Mouse (Mus musculus) forebrain, postnatal 0 days (tissue): ENCODE measurements at regions not wholly inside any gene's neighbourhood (a gene's known extent, or its start where the extent isn't known, plus 50 kb on each side); places are given as distances from the start of the nearest gene placed in this dataset.

Experiments
- ATAC-seq: fragments of 200-750 bp; cut with Nextera tagmentation; 2 replicates; pipeline ENCODE4 v1.8.0; 2017; ENCODE audit warnings: mild to moderate bottlenecking, moderate library complexity
- DNase-seq: peaks from one replicate; pipeline ENCODE4 v3.0.0-alpha.2; 2015
- H3K27ac ChIP-seq: fragments of 300-500 bp; sonication (generic); 2 replicates; pipeline ENCODE4 v1.5.1; 2014; ENCODE audit warnings: low read depth, mild to moderate bottlenecking, antibody characterized with exemption, low read length, moderate library complexity, mixed read lengths
- H3K27me3 ChIP-seq: fragments of 300-500 bp; sonication (generic); 2 replicates; pipeline ENCODE4 v1.6.1; 2014; ENCODE audit warnings: mild to moderate bottlenecking, low read length, mixed read lengths; ENCODE audit not compliant: insufficient read depth
- H3K36me3 ChIP-seq: fragments of 300-500 bp; sonication (generic); 2 replicates; pipeline ENCODE4 v1.6.1; 2014; ENCODE audit warnings: mild to moderate bottlenecking, moderate library complexity; ENCODE audit not compliant: insufficient read depth
- H3K4me1 ChIP-seq: fragments of 300-500 bp; sonication (generic); 2 replicates; pipeline ENCODE4 v1.6.1; 2014; ENCODE audit warnings: antibody characterized with exemption; ENCODE audit not compliant: insufficient read depth
- H3K4me2 ChIP-seq: fragments of 300-500 bp; sonication (generic); 2 replicates; pipeline ENCODE4 v1.6.1; 2014; ENCODE audit warnings: low read depth, mild to moderate bottlenecking, moderate library complexity
- H3K4me3 ChIP-seq: fragments of 300-500 bp; sonication (generic); 2 replicates; pipeline ENCODE4 v1.5.1; 2014; ENCODE audit warnings: low read depth, low read length, mixed read lengths
- H3K9ac ChIP-seq: fragments of 300-500 bp; sonication (generic); 2 replicates; pipeline ENCODE4 v1.6.1; 2014; ENCODE audit warnings: mild to moderate bottlenecking
- H3K9me3 ChIP-seq: fragments of 300-500 bp; sonication (generic); 2 replicates; pipeline ENCODE4 v1.6.1; 2016; ENCODE audit warnings: low read length
- CTCF ChIP-seq: sonication (generic); IDR thresholded peaks from 2 replicates; pipeline ENCODE4 v1.5.1; 2016; ENCODE audit warnings: antibody characterized with exemption, control low read depth, low read depth
- WGBS: fragments of 180-500 bp; shearing (Covaris S2); extraction: QIAGEN DNeasy Blood & Tissue Kit; methylation state at CpG from one replicate; pipeline ENCODE4 v1.1.7; 2014; 5-methylcytosine and 5-hydroxymethylcytosine counted together

DNA sequence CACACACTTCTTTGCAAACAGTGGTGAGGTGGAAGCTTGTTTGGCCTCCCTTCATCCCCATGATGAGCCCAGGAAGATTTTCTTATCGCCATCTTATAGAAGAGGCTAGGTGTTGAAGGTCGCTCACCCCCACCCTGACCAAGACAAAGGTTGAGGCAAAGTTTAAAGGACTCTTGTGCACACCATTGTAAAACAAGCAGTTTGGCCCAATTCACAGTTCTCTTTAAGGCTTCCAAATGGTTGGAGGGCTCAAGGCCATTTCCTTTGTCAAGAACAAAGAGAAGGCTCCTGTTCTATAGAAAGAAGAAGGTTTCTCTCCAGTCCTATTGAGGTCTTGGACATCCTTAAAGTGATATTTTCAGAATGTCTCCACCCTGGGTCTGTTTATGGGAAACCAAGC, 67.8 kb upstream of the Dhx15 start:
- Histone ChIP-seq H3K4me3 (no peak overlapping the region), H3K36me3 (no peaks in the 10 kb centered on the region), H3K4me2 (no peak overlapping the region), H3K27me3 (no peaks in the 10 kb centered on the region), H3K9ac (no peak overlapping the region), H3K9me3 (no peaks in the 10 kb centered on the region), H3K27ac (no peak overlapping the region), H3K4me1 (no peaks in the 10 kb centered on the region)
- no peak for ATAC-seq
- no peak for TF ChIP-seq CTCF
- WGBS, result 81% methylated on average over 2 of the region's 2 CpGs
- DNase-seq, result no peak

DNA sequence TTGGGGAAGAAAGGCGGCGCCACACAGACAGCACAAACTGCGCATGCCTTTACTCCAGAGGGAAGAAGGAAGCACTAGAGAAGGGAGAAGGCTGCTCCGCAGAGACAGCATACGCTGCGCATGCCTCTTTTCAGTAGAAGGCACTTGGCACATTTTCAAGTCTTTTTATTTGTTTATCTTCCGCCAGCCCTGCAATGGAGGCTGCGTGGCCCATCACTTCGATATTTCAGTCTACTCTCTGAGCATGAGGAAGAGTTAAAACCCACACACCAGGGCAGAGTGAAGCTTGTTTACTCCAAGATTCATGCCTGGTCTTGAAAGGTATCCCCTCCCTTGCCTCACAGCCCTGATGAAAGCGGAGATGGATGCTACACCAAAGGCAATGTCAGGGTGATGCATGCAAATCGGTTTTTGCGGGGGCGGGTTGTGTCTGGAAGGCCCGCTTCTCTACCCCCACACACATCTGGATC, 64.3 kb upstream of the Dhx15 start:
- Histone ChIP-seq H3K27ac (no peak overlapping the region), H3K36me3 (no peaks in the 10 kb centered on the region), H3K27me3 (no peaks in the 10 kb centered on the region), H3K4me3 (no peak overlapping the region), H3K4me2 (no peak overlapping the region), H3K4me1 (no peaks in the 10 kb centered on the region), H3K9me3 (no peaks in the 10 kb centered on the region), H3K9ac (no peak overlapping the region)
- ATAC-seq (peak; percentile 45; the same call in 1 of the 2 replicates), DNase-seq (peak; percentile 22)
- WGBS, result 65% methylated on average over 14 of the region's 14 CpGs
- no peak for TF ChIP-seq CTCF

DNA sequence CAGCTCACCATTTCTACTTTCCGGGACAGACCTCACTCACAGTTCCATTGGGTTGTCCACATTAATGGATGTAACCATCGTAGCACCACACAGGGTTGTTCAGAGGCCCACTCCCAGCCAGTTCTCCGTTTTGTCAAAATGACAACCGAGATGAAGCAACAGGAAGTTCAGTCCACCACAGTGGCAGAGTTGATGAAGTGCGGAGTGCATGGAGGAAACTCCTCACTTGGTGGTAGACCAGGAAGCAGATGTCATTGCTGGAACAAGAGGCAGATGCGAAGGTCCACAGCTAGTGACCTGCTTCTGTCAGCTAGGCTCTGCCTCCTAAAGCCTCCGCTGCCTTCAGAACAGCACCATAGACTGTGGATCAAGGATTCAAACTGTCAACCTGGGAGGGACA, 59.5 kb upstream of the Dhx15 start:
- Histone ChIP-seq H3K4me3 (no peak overlapping the region), H3K36me3 (no peaks in the 10 kb centered on the region), H3K27me3 (no peaks in the 10 kb centered on the region), H3K4me2 (no peak overlapping the region), H3K9me3 (no peaks in the 10 kb centered on the region), H3K9ac (no peak overlapping the region), H3K27ac (no peak overlapping the region), H3K4me1 (no peaks in the 10 kb centered on the region)
- TF ChIP-seq CTCF, result no peak
- WGBS, result 92% methylated on average over 7 of the region's 7 CpGs
- ATAC-seq (no peak), DNase-seq (no peak)

DNA sequence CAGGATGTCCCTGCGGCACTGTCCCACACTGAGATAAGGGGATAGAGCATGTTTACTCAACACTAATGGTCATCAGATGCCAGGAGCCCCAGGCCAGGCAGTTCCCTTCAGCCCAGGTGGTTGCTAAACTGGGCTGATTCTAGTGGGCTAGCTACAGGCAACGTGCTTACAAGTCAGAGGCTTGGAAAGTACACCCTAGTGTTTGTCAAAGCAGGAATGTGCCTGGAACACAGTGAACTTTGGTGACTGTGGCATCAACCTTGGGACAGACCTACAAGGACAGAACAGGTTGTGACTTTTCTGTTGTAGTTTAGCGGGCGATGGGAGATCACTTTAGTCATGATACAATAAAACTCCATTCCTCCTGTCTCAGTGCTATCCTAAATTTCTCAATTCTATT, 53.6 kb upstream of the Dhx15 start:
- Histone ChIP-seq H3K27me3 (no peaks in the 10 kb centered on the region), H3K4me1 (no peaks in the 10 kb centered on the region), H3K36me3 (no peaks in the 10 kb centered on the region), H3K9ac (no peak overlapping the region), H3K4me3 (no peak overlapping the region), H3K9me3 (no peaks in the 10 kb centered on the region), H3K4me2 (no peak overlapping the region), H3K27ac (no peak overlapping the region)
- 90% methylated on average over 4 of the region's 4 CpGs for WGBS
- no peak for ATAC-seq
- TF ChIP-seq CTCF, result no peak
- no peak for DNase-seq

DNA sequence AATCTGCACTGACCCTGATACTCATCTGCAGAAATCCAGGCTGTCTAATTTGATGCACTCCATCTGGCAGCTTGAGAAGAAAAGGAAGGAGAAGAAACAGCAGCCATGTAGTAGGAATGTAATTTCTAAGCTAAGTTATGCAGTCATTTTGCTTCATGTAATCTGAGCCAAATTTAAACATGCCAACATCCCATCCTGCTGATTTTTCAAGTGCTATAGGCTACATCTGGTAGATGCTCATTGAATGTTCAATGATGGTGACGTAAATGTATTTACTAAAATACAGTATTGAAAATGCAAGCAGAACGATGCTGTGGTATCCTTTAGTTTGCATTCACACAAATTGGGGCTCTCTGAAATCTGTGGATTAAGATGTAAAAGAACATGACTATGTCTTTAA, 52.1 kb upstream of the Dhx15 start:
- ATAC-seq, result peak; percentile 89
- H3K27me3 ChIP-seq, result no peaks in the 10 kb centered on the region
- TF ChIP-seq CTCF, result no peak
- no peaks in the 10 kb centered on the region for H3K36me3 ChIP-seq
- H3K4me2 ChIP-seq, result no peak overlapping the region
- peak; percentile 52 for DNase-seq
- H3K4me1 ChIP-seq, result no peaks in the 10 kb centered on the region
- no peak overlapping the region for H3K4me3 ChIP-seq
- no peak overlapping the region for H3K9ac ChIP-seq
- WGBS, result 55% methylated on average over 2 of the region's 2 CpGs
- no peak overlapping the region; the same call in 1 of the 2 replicates for H3K27ac ChIP-seq
- H3K9me3 ChIP-seq, result no peaks in the 10 kb centered on the region

DNA sequence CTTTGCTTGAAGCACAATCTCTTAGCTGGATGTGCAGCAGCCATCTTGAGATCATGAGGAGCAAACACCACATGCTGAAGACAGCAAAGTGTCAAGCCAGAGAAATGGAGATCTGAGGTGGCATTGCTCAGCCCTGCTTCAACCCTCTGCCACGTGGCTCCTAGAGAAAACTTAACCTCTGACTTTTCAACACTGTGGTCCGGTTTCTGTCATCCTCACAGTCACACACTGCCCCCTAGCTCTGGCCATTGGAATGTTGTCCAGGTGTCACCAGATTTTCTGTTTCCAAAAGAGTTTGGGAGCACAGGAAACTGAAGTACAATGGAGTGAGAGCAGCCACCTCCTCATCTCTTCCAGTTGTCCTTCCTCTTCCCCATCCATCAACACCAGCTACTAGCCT, 50.2 kb upstream of the Dhx15 start:
- Histone ChIP-seq H3K9ac (no peak overlapping the region), H3K27ac (no peak overlapping the region), H3K36me3 (no peaks in the 10 kb centered on the region), H3K27me3 (no peaks in the 10 kb centered on the region), H3K4me2 (no peak overlapping the region), H3K9me3 (no peaks in the 10 kb centered on the region), H3K4me3 (no peak overlapping the region), H3K4me1 (no peaks in the 10 kb centered on the region)
- 8% methylated on average over 2 of the region's 2 CpGs for WGBS
- TF ChIP-seq CTCF, result no peak
- ATAC-seq (no peak), DNase-seq (no peak)
